Mouse (Mus musculus) intestine, postnatal 0 days (tissue): Measurements from ENCODE around the gene Gal3st2. TPM values are rescaled to one million over a fixed set of nuclear protein-coding genes. Genes with fewer than 3 reads are reported as not detected.

Experiments used
- polyA plus RNA-seq: library from polyadenylated mRNA; unstranded; fragments of >200 nt; fragmentation: Nextera tagmentation; extraction: Ambion mirVana; gene quantifications from 2 replicates; pipeline ENCODE4 v1.2.1, GENCODE M21; 2015

The Gal3st2 gene
- polyA plus RNA-seq, 1 experiment from 2014 or later, result 14.1 TPM

Other genes with a start within 250 kb of the Gal3st2 start
- 116 and 121 TPM in 2 replicates for gene Stk25, start 202.6 kb upstream of the Gal3st2 start, polyA plus RNA-seq
- gene Bok, start 175.6 kb upstream of the Gal3st2 start, polyA plus RNA-seq, result 54.4 and 57.2 TPM in 2 replicates
- 66.7 and 66.9 TPM in 2 replicates for gene Atg4b, start 109.8 kb upstream of the Gal3st2 start, polyA plus RNA-seq
- gene Thap4, start 106.4 kb upstream of the Gal3st2 start, polyA plus RNA-seq, result 56.6 and 59.0 TPM in 2 replicates
- 85.8 and 87.1 TPM in 2 replicates for gene Dtymk, start 59.4 kb upstream of the Gal3st2 start, polyA plus RNA-seq
- 6.0 and 7.2 TPM in 2 replicates for gene Ing5, start 57.3 kb upstream of the Gal3st2 start, polyA plus RNA-seq
- 9.3 and 9.5 TPM in 2 replicates for gene D2hgdh, start 36.4 kb upstream of the Gal3st2 start, polyA plus RNA-seq
- gene Gal3st2b, start 57.0 kb downstream of the Gal3st2 start, polyA plus RNA-seq, result 0.17 and 0.21 TPM in 2 replicates
- 0.07 and 0.08 TPM in 2 replicates for gene Gal3st2c, start 129.2 kb downstream of the Gal3st2 start, polyA plus RNA-seq
- gene Neu4, start 159.1 kb downstream of the Gal3st2 start, polyA plus RNA-seq, result not detected in 2 replicates
- 0.09 and 0.14 TPM in 2 replicates for gene Pdcd1, start 191.2 kb downstream of the Gal3st2 start, polyA plus RNA-seq